Mouse (Mus musculus): ENCODE measurements around the gene Eif3l. TPM values are rescaled to one million over a fixed set of nuclear protein-coding genes. Genes with fewer than 3 reads are reported as not detected.

Gene Eif3l
- polyA plus RNA-seq, 1 experiment from 2014 or later: 224 TPM

- H3K4me1 ChIP-seq (ENCODE audit: control insufficient read depth, insufficient read depth, low read length): peaks cover 16% of the 10 kb centered on the region; the same call in 1 of the 2 replicates
- no peak overlapping the region for H3K4me3 ChIP-seq (ENCODE audit: low read depth, low read length)
- H3K36me3 ChIP-seq (ENCODE audit: control insufficient read depth, insufficient read depth, low read length): peaks cover 26% of the 10 kb centered on the region
- H3K27me3 ChIP-seq (ENCODE audit: control insufficient read depth, insufficient read depth, low read length): no peaks in the 10 kb centered on the region
- no peak overlapping the region for H3K4me2 ChIP-seq (replicated peaks; ENCODE audit: low read depth, low read length)
- no peak overlapping the region for H3K27ac ChIP-seq (ENCODE audit: low read length)
- WGBS: 54% methylated on average over 5 of the region's 5 CpGs
- H3K9me3 ChIP-seq (ENCODE audit: control insufficient read depth, low read depth, low read length): no peaks in the 10 kb centered on the region
- no peak overlapping the region for H3K9ac ChIP-seq (replicated peaks; ENCODE audit: low read depth, low read length)
- ATAC-seq (ENCODE audit: insufficient number of reproducible peaks, insufficient read depth, low FRiP score, low read depth): no peak
Observed at GRCm38 (mm10) chr15:79115276-79115675, 40.3 kb downstream of the Eif3l start.

GRCm38 (mm10) chr15:79119491-79119890 lies 44.5 kb downstream of the Eif3l start:
- H3K4me2 ChIP-seq (replicated peaks; ENCODE audit: low read depth, low read length): no peak overlapping the region
- no peaks in the 10 kb centered on the region for H3K9me3 ChIP-seq (ENCODE audit: control insufficient read depth, low read depth, low read length)
- 80% methylated on average over 9 of the region's 9 CpGs for WGBS
- no peak overlapping the region for H3K9ac ChIP-seq (replicated peaks; ENCODE audit: low read depth, low read length)
- no peak overlapping the region for H3K27ac ChIP-seq (ENCODE audit: low read length)
- H3K27me3 ChIP-seq (ENCODE audit: control insufficient read depth, insufficient read depth, low read length): no peaks in the 10 kb centered on the region
- H3K36me3 ChIP-seq (ENCODE audit: control insufficient read depth, insufficient read depth, low read length): peaks cover 50% of the 10 kb centered on the region
- no peak for ATAC-seq (ENCODE audit: insufficient number of reproducible peaks, insufficient read depth, low FRiP score, low read depth)
- H3K4me1 ChIP-seq (ENCODE audit: control insufficient read depth, insufficient read depth, low read length): no peaks in the 10 kb centered on the region
- no peak overlapping the region for H3K4me3 ChIP-seq (ENCODE audit: low read depth, low read length)

DNA sequence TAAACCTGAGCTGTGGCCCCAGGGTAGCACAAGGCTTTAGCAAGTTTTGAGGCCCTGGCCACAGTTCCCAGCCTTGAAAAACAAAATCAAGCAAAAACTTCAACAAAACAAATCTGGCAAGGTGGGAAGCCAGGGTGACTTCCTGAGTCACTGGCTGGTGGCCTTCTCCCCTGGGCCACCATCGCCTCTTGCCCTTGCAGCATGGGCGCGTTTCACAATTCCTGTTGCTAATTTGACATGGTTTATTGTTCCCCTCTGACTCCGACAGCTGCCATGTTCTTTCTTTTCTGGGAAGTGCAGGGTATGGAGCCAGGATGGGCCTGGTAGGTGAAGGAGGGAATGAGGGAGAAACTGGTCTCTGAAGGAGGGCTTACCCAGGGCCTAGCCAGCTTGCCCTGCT lies 47.1 kb downstream of the Eif3l start:
- no peak overlapping the region for H3K27ac ChIP-seq (ENCODE audit: low read length)
- ATAC-seq (ENCODE audit: insufficient number of reproducible peaks, insufficient read depth, low FRiP score, low read depth): no peak
- H3K4me1 ChIP-seq (ENCODE audit: control insufficient read depth, insufficient read depth, low read length): no peaks in the 10 kb centered on the region
- H3K36me3 ChIP-seq (ENCODE audit: control insufficient read depth, insufficient read depth, low read length): peaks cover 46% of the 10 kb centered on the region
- H3K9me3 ChIP-seq (ENCODE audit: control insufficient read depth, low read depth, low read length): no peaks in the 10 kb centered on the region
- H3K9ac ChIP-seq (replicated peaks; ENCODE audit: low read depth, low read length): no peak overlapping the region
- H3K4me3 ChIP-seq (ENCODE audit: low read depth, low read length): no peak overlapping the region
- 87% methylated on average over 4 of the region's 4 CpGs for WGBS
- H3K4me2 ChIP-seq (replicated peaks; ENCODE audit: low read depth, low read length): no peak overlapping the region
- no peaks in the 10 kb centered on the region for H3K27me3 ChIP-seq (ENCODE audit: control insufficient read depth, insufficient read depth, low read length)

DNA sequence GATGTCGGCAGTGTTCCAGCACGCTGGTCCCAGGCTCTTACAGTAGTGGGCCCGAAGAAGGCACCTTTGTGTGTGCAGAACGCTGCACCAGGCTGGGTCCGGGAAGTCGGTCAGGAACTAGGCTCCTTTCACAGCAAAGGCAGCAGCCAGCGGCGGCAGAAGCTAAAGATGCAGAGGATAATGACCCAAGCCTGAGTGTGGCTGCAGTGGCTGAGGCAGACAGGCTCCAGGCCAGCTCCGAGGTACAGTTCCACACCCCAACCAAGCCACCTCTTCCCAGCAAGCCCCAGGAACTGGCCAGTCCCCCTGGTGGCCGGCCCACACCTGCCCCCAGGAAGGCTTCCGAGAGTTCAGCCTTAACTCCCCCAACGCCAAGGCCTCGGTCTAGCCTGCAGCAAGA lies 47.6 kb downstream of the Eif3l start:
- H3K36me3 ChIP-seq (ENCODE audit: control insufficient read depth, insufficient read depth, low read length): peaks cover 50% of the 10 kb centered on the region
- no peak overlapping the region for H3K4me2 ChIP-seq (replicated peaks; ENCODE audit: low read depth, low read length)
- ATAC-seq (ENCODE audit: insufficient number of reproducible peaks, insufficient read depth, low FRiP score, low read depth): no peak
- H3K4me3 ChIP-seq (ENCODE audit: low read depth, low read length): no peak overlapping the region
- no peak overlapping the region for H3K9ac ChIP-seq (replicated peaks; ENCODE audit: low read depth, low read length)
- H3K9me3 ChIP-seq (ENCODE audit: control insufficient read depth, low read depth, low read length): no peaks in the 10 kb centered on the region
- H3K27ac ChIP-seq (ENCODE audit: low read length): no peak overlapping the region
- H3K4me1 ChIP-seq (ENCODE audit: control insufficient read depth, insufficient read depth, low read length): no peaks in the 10 kb centered on the region
- WGBS: 79% methylated on average over 13 of the region's 13 CpGs
- no peaks in the 10 kb centered on the region for H3K27me3 ChIP-seq (ENCODE audit: control insufficient read depth, insufficient read depth, low read length)

DNA sequence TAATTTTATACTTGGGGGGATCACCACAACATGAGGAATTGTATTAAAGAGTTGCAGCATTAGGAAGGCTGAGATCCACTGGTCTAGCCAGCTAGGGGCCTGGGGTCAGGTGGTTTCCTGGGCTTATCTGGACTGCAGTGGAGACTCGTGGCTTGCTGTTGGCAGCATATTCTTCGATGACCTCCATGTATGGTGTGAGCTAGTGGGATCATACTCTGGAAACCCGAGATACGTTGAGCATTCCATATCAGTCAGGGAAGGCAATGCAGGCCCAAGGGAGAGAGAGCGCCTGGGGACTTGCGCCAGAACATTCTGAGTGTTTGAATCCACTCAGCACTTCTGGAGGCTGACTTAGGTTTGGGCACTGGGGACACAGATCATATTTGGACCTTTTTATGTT lies 48.8 kb downstream of the Eif3l start:
- ATAC-seq (ENCODE audit: insufficient number of reproducible peaks, insufficient read depth, low FRiP score, low read depth): no peak
- no peak overlapping the region for H3K9ac ChIP-seq (replicated peaks; ENCODE audit: low read depth, low read length)
- H3K4me1 ChIP-seq (ENCODE audit: control insufficient read depth, insufficient read depth, low read length): no peaks in the 10 kb centered on the region
- no peak overlapping the region for H3K27ac ChIP-seq (ENCODE audit: low read length)
- 83% methylated on average over 6 of the region's 6 CpGs for WGBS
- peaks cover 57% of the 10 kb centered on the region for H3K36me3 ChIP-seq (ENCODE audit: control insufficient read depth, insufficient read depth, low read length)
- no peak overlapping the region for H3K4me3 ChIP-seq (ENCODE audit: low read depth, low read length)
- no peak overlapping the region for H3K4me2 ChIP-seq (replicated peaks; ENCODE audit: low read depth, low read length)
- 0 out of 2 replicates have a peak, but pooled peaks cover 5% of the 10 kb centered on the region for H3K9me3 ChIP-seq (ENCODE audit: control insufficient read depth, low read depth, low read length)
- H3K27me3 ChIP-seq (ENCODE audit: control insufficient read depth, insufficient read depth, low read length): no peaks in the 10 kb centered on the region

DNA sequence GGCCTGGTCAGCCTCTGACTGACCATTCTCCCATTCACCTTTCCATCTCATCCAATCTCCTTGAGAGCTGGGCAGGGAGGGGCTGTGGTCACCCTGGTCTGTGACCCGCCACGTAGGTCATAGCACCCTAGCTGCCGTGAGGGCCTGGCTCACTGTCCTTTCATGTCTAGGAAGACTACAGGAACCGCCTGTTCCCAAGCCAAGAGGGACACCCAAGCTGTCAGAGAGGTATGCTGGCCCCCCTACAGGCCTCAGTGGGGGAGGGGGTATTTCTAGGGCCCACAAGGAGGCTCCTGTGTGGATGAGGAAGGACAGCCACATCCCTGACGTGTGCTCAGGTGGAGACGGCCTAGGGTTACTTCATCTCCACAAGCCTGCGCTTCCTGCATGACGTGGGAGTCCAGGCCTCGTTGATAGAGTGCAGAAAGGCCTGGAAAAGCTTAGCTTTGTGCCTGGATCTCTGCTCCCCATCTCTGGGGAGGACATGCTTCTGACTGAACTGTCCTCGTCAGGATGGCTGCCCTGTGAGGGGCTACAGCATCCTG lies 49.4 kb downstream of the Eif3l start:
- Histone ChIP-seq H3K9me3 (ENCODE audit: control insufficient read depth, low read depth, low read length) (0 out of 2 replicates have a peak, but pooled peaks cover 5% of the 10 kb centered on the region), H3K4me3 (ENCODE audit: low read depth, low read length) (no peak overlapping the region), H3K27me3 (ENCODE audit: control insufficient read depth, insufficient read depth, low read length) (no peaks in the 10 kb centered on the region), H3K4me1 (ENCODE audit: control insufficient read depth, insufficient read depth, low read length) (no peaks in the 10 kb centered on the region), H3K9ac (replicated peaks; ENCODE audit: low read depth, low read length) (no peak overlapping the region), H3K4me2 (replicated peaks; ENCODE audit: low read depth, low read length) (no peak overlapping the region), H3K27ac (ENCODE audit: low read length) (no peak overlapping the region), H3K36me3 (ENCODE audit: control insufficient read depth, insufficient read depth, low read length) (peaks cover 57% of the 10 kb centered on the region)
- no peak for ATAC-seq (ENCODE audit: insufficient number of reproducible peaks, insufficient read depth, low FRiP score, low read depth)
- 84% methylated on average over 10 of the region's 10 CpGs for WGBS

DNA sequence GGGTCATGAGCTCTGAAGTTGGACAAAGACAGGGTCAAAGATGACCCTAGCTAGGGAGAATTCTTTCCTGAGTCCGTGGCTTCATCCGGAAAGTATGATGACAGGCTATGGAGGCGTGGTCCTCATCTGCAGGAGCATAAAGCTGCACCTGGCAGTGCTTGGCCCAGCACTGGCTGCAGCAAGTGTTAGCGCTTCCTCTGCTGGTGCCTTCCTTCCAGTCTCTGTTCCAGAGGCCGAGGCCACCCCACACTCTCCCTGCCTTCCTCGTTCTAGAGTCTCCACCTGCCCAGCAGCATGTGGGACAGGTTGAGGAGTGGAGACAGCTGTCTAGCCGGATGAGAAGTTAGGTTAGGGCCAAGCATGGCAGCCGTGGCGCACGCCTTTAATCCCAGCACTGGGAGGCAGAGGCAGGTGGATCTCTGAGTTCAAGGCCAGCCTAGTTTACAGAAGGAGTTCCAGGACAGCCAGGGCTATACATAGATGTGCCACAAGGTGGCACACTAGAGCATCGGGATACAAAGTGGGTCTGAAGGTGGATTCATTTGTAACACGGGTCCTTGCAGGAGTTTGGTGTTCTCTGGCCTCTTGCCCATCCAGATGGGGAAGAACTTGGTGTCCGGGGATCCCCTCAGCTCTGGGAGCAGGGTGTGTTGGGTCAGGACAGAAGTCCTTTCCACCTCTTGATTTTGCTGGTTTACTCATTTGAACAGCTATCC lies 51.4 kb downstream of the Eif3l start:
- WGBS: 77% methylated on average over 13 of the region's 13 CpGs
- peaks cover 58% of the 10 kb centered on the region for H3K36me3 ChIP-seq (ENCODE audit: control insufficient read depth, insufficient read depth, low read length)
- ATAC-seq (ENCODE audit: insufficient number of reproducible peaks, insufficient read depth, low FRiP score, low read depth): no peak
- H3K9me3 ChIP-seq (ENCODE audit: control insufficient read depth, low read depth, low read length): 0 out of 2 replicates have a peak, but pooled peaks cover 5% of the 10 kb centered on the region
- H3K4me3 ChIP-seq (ENCODE audit: low read depth, low read length): no peak overlapping the region
- H3K4me1 ChIP-seq (ENCODE audit: control insufficient read depth, insufficient read depth, low read length): no peaks in the 10 kb centered on the region
- no peaks in the 10 kb centered on the region for H3K27me3 ChIP-seq (ENCODE audit: control insufficient read depth, insufficient read depth, low read length)
- H3K9ac ChIP-seq (replicated peaks; ENCODE audit: low read depth, low read length): no peak overlapping the region
- no peak overlapping the region for H3K4me2 ChIP-seq (replicated peaks; ENCODE audit: low read depth, low read length)
- H3K27ac ChIP-seq (ENCODE audit: low read length): no peak overlapping the region

- no peaks in the 10 kb centered on the region for H3K27me3 ChIP-seq (ENCODE audit: control insufficient read depth, insufficient read depth, low read length)
- no peak for ATAC-seq (ENCODE audit: insufficient number of reproducible peaks, insufficient read depth, low FRiP score, low read depth)
- no peak overlapping the region for H3K4me3 ChIP-seq (ENCODE audit: low read depth, low read length)
- H3K9me3 ChIP-seq (ENCODE audit: control insufficient read depth, low read depth, low read length): 0 out of 2 replicates have a peak, but pooled peaks cover 5% of the 10 kb centered on the region
- H3K27ac ChIP-seq (ENCODE audit: low read length): no peak overlapping the region
- H3K9ac ChIP-seq (replicated peaks; ENCODE audit: low read depth, low read length): no peak overlapping the region
- WGBS: 95% methylated on average over 12 of the region's 12 CpGs
- peaks cover 60% of the 10 kb centered on the region for H3K36me3 ChIP-seq (ENCODE audit: control insufficient read depth, insufficient read depth, low read length)
- H3K4me1 ChIP-seq (ENCODE audit: control insufficient read depth, insufficient read depth, low read length): no peaks in the 10 kb centered on the region
- no peak overlapping the region for H3K4me2 ChIP-seq (replicated peaks; ENCODE audit: low read depth, low read length)
Observed at GRCm38 (mm10) chr15:79127101-79127500, 52.1 kb downstream of the Eif3l start.

All from stomach, embryonic 14.5 days (tissue).